Mouse (Mus musculus) embryonic facial prominence, embryonic 10.5 days (tissue): Measurements from ENCODE around the gene Vwa8. TPM values are rescaled to one million over a fixed set of nuclear protein-coding genes. Genes with fewer than 3 reads are reported as not detected.

Experiments used
- DNase-seq: peaks from one replicate; pipeline ENCODE4 v3.0.0-alpha.2; 2017; ENCODE audit warnings: low spot score
- H3K27ac ChIP-seq: fragments of 300-500 bp; sonication (generic); replicated peaks from 2 replicates; pipeline ENCODE4 v1.5.1; 2016; ENCODE audit warnings: mild to moderate bottlenecking
- H3K27me3 ChIP-seq: fragments of 300-500 bp; sonication (generic); replicated peaks from 2 replicates; pipeline ENCODE4 v1.6.1; 2016; ENCODE audit warnings: low read depth, mild to moderate bottlenecking; ENCODE audit not compliant: poor library complexity, severe bottlenecking
- H3K36me3 ChIP-seq: fragments of 300-500 bp; sonication (generic); replicated peaks from 2 replicates; pipeline ENCODE4 v1.6.1; 2016; ENCODE audit warnings: mild to moderate bottlenecking, moderate library complexity
- H3K4me1 ChIP-seq: fragments of 300-500 bp; sonication (generic); 2 replicates; pipeline ENCODE4 v1.6.1; 2016
- H3K4me3 ChIP-seq: fragments of 300-500 bp; sonication (generic); 2 replicates; pipeline ENCODE4 v1.5.1; 2016; ENCODE audit warnings: mild to moderate bottlenecking, moderate library complexity
- H3K9me3 ChIP-seq: fragments of 300-500 bp; sonication (generic); 2 replicates; pipeline ENCODE4 v1.6.1; 2016; ENCODE audit warnings: mild to moderate bottlenecking
- WGBS: fragments of 180-500 bp; shearing (Covaris S2); methylation state at CpG from one replicate; pipeline ENCODE4 v1.1.7; 2016; 5-methylcytosine and 5-hydroxymethylcytosine counted together
- polyA plus RNA-seq: library from polyadenylated mRNA; unstranded; fragments of >200 nt; fragmentation: Nextera tagmentation; extraction: Ambion mirVana; gene quantifications from 2 replicates; pipeline ENCODE4 v1.2.1, GENCODE M21; 2016

Gene Vwa8
- polyA plus RNA-seq, 1 experiment from 2014 or later: 7.4 TPM

- 87% methylated on average over 6 of the region's 6 CpGs for WGBS
- H3K9me3 ChIP-seq: 0 out of 2 replicates have a peak, but pooled peaks cover 6% of the 10 kb centered on the region
- DNase-seq: no peak
- H3K27ac ChIP-seq: peak overlapping the region; percentile 0
- no peaks in the 10 kb centered on the region for H3K36me3 ChIP-seq
- no peak overlapping the region for H3K4me3 ChIP-seq
- H3K4me1 ChIP-seq: peaks cover 23% of the 10 kb centered on the region
- no peaks in the 10 kb centered on the region for H3K27me3 ChIP-seq
Measured at GRCm38 (mm10) chr14:79236261-79236660, 387.4 kb downstream of the Vwa8 start.

GRCm38 (mm10) chr14:79239402-79239801 lies 390.6 kb downstream of the Vwa8 start:
- no peak overlapping the region for H3K4me3 ChIP-seq
- H3K27me3 ChIP-seq: no peaks in the 10 kb centered on the region
- peaks cover 35% of the 10 kb centered on the region for H3K4me1 ChIP-seq
- H3K27ac ChIP-seq: no peak overlapping the region
- H3K9me3 ChIP-seq: 0 out of 2 replicates have a peak, but pooled peaks cover 6% of the 10 kb centered on the region
- DNase-seq: no peak
- WGBS: 90% methylated on average over 12 of the region's 12 CpGs
- no peaks in the 10 kb centered on the region for H3K36me3 ChIP-seq

- peak; percentile 52 for DNase-seq
- Histone ChIP-seq H3K27me3 (no peaks in the 10 kb centered on the region), H3K27ac (peak overlapping the region; percentile 54; the same call in 1 of the 2 replicates), H3K4me3 (no peak overlapping the region), H3K36me3 (no peaks in the 10 kb centered on the region), H3K9me3 (0 out of 2 replicates have a peak, but pooled peaks cover 6% of the 10 kb centered on the region), H3K4me1 (peaks cover 27% of the 10 kb centered on the region)
- 51% methylated on average over 4 of the region's 4 CpGs for WGBS
Measured at GRCm38 (mm10) chr14:79241057-79241570, 392.3 kb downstream of the Vwa8 start.

- H3K27me3 ChIP-seq: no peaks in the 10 kb centered on the region
- H3K9me3 ChIP-seq: 0 out of 2 replicates have a peak, but pooled peaks cover 6% of the 10 kb centered on the region
- H3K4me1 ChIP-seq: peaks cover 23% of the 10 kb centered on the region
- no peaks in the 10 kb centered on the region for H3K36me3 ChIP-seq
- H3K4me3 ChIP-seq: no peak overlapping the region
- WGBS: 79% methylated on average over 6 of the region's 6 CpGs
- H3K27ac ChIP-seq: no peak overlapping the region; the same call in 1 of the 2 replicates
- no peak for DNase-seq
Measured at GRCm38 (mm10) chr14:79241656-79242385, 393.0 kb downstream of the Vwa8 start.

- Histone ChIP-seq H3K9me3 (0 out of 2 replicates have a peak, but pooled peaks cover 6% of the 10 kb centered on the region), H3K4me1 (peaks cover 19% of the 10 kb centered on the region), H3K27me3 (no peaks in the 10 kb centered on the region), H3K27ac (no peak overlapping the region), H3K36me3 (no peaks in the 10 kb centered on the region), H3K4me3 (no peak overlapping the region)
- no peak for DNase-seq
Measured at GRCm38 (mm10) chr14:79242386-79242720, 393.5 kb downstream of the Vwa8 start.

GRCm38 (mm10) chr14:79243038-79243883 lies 394.4 kb downstream of the Vwa8 start:
- Histone ChIP-seq H3K36me3 (no peaks in the 10 kb centered on the region), H3K27me3 (no peaks in the 10 kb centered on the region), H3K4me1 (peaks cover 18% of the 10 kb centered on the region), H3K4me3 (no peak overlapping the region), H3K9me3 (0 out of 2 replicates have a peak, but pooled peaks cover 6% of the 10 kb centered on the region), H3K27ac (no peak overlapping the region)
- WGBS: 84% methylated on average over 12 of the region's 12 CpGs
- no peak for DNase-seq

- WGBS: 70% methylated on average over 3 of the region's 3 CpGs
- H3K27me3 ChIP-seq: no peaks in the 10 kb centered on the region
- peaks cover 22% of the 10 kb centered on the region for H3K4me1 ChIP-seq
- H3K27ac ChIP-seq: no peak overlapping the region
- DNase-seq: no peak
- H3K9me3 ChIP-seq: 0 out of 2 replicates have a peak, but pooled peaks cover 6% of the 10 kb centered on the region
- H3K36me3 ChIP-seq: no peaks in the 10 kb centered on the region
- no peak overlapping the region for H3K4me3 ChIP-seq
Measured at GRCm38 (mm10) chr14:79244571-79244970, 395.7 kb downstream of the Vwa8 start.

- peak; percentile 22 for DNase-seq
- WGBS: 66% methylated on average over 5 of the region's 5 CpGs
- no peaks in the 10 kb centered on the region for H3K9me3 ChIP-seq
- H3K4me3 ChIP-seq: no peak overlapping the region
- H3K36me3 ChIP-seq: no peaks in the 10 kb centered on the region
- H3K4me1 ChIP-seq: peaks cover 12% of the 10 kb centered on the region
- H3K27me3 ChIP-seq: no peaks in the 10 kb centered on the region
- no peak overlapping the region for H3K27ac ChIP-seq
Measured at GRCm38 (mm10) chr14:79251727-79252285, 403.0 kb downstream of the Vwa8 start.

Other genes with a start within 250 kb of the Vwa8 start
- 0.81 and 0.84 TPM in 2 replicates for gene Dgkh, start 116.3 kb upstream of the Vwa8 start, polyA plus RNA-seq